Mouse (Mus musculus) gastrocnemius, adult 2 months (tissue): Measurements from ENCODE around the gene Aicda. TPM values are rescaled to one million over a fixed set of nuclear protein-coding genes. Genes with fewer than 3 reads are reported as not detected.

Experiments used
- DNase-seq: peaks from one replicate; pipeline ENCODE4 v3.0.0; 2022
- H3K27ac ChIP-seq: fragments of 200-600 bp; 2 replicates; pipeline ENCODE4 v1.8.1; 2022; ENCODE audit warnings: mild to moderate bottlenecking
- H3K4me3 ChIP-seq: fragments of 200-600 bp; 2 replicates; pipeline ENCODE4 v1.8.1; 2022; ENCODE audit warnings: mild to moderate bottlenecking, moderate library complexity
- CTCF ChIP-seq: fragments of 200-600 bp; IDR thresholded peaks from 2 replicates; pipeline ENCODE4 v1.8.1; 2022; ENCODE audit warnings: antibody characterized with exemption, mild to moderate bottlenecking, moderate library complexity
- intact Hi-C: fragments of 180-260 bp; cut with DNase I; formaldehyde crosslinking; loops from one replicate; pipeline ENCODE4 v1.15.1; 2025
- total RNA-seq, 2 experiments: library from RNA; stranded (reverse); gene quantifications; 2 replicates each; pipeline ENCODE4 v1.2.3; 2021

Aicda gene
- total RNA-seq, 2 experiments from 2014 or later: not detected

GRCm38 (mm10) chr6:122608434-122609376 is 55.1 kb downstream of the Aicda start:
- TF ChIP-seq CTCF: no peak
- no peak for DNase-seq
- Histone ChIP-seq H3K4me3 (no peak overlapping the region), H3K27ac (no peak overlapping the region)
- intact Hi-C loops: no loop called here

- Histone ChIP-seq H3K27ac (no peak overlapping the region), H3K4me3 (no peak overlapping the region)
- no peak for DNase-seq
- intact Hi-C loops: no loop called here
- TF ChIP-seq CTCF: no peak
These were observed 55.8 kb downstream of the Aicda start for GRCm38 (mm10) chr6:122609377-122609728.

GRCm38 (mm10) chr6:122609771-122610170 is 56.2 kb downstream of the Aicda start, which contains the start of gene Gdf3:
Gene Gdf3, minus strand, starts transcription at chr6:122610087.
- DNase-seq: no peak

GRCm38 (mm10) chr6:122612426-122612825 is 58.8 kb downstream of the Aicda start:
- intact Hi-C loops: no loop called here
- H3K4me3 ChIP-seq: no peak overlapping the region
- TF ChIP-seq CTCF: no peak
- DNase-seq: no peak
- H3K27ac ChIP-seq: no peak overlapping the region

More at GRCm38 (mm10) chr6:122609771-122610170, 56.2 kb downstream of the Aicda start, which contains the start of gene Gdf3:
- no peak within 1 kb of the TSS for H3K4me3 ChIP-seq
- intact Hi-C loops: no loop called here
- TF ChIP-seq CTCF: no peak
- H3K27ac ChIP-seq: no peak within 1 kb of the TSS

Other genes with a start within 250 kb of the Aicda start
- 10 to 100 TPM; 20.0 to 23.0 TPM for gene M6pr, start 245.1 kb upstream of the Aicda start, total RNA-seq
- gene Phc1, start 213.2 kb upstream of the Aicda start, total RNA-seq: 10 to 100 TPM; 24.8 to 32.8 TPM
- under 1 TPM in 1 of 2 experiments, not detected in 1; 0.99 TPM for gene Rimklb, start 55.0 kb upstream of the Aicda start, total RNA-seq
- gene Mfap5, start 48.0 kb upstream of the Aicda start, total RNA-seq: 10 to 100 TPM; 24.3 to 35.4 TPM
- gene Apobec1, start 48.6 kb downstream of the Aicda start, total RNA-seq: 1 to 10 TPM; 1.8 to 2.0 TPM
- not detected for gene Gdf3, start 56.3 kb downstream of the Aicda start, total RNA-seq
- not detected for gene Dppa3, start 72.6 kb downstream of the Aicda start, total RNA-seq
- not detected for gene Nanog, start 153.7 kb downstream of the Aicda start, total RNA-seq
- gene Slc2a3, start 247.8 kb downstream of the Aicda start, total RNA-seq: 1 to 10 TPM; 1.7 to 7.6 TPM